Mouse (Mus musculus): ENCODE results near the gene Pcsk6. TPM values are rescaled to one million over a fixed set of nuclear protein-coding genes. Genes with fewer than 3 reads are reported as not detected.

The Pcsk6 gene
- polyA plus RNA-seq, 1 experiment from 2014 or later = 16.0 TPM

DNA sequence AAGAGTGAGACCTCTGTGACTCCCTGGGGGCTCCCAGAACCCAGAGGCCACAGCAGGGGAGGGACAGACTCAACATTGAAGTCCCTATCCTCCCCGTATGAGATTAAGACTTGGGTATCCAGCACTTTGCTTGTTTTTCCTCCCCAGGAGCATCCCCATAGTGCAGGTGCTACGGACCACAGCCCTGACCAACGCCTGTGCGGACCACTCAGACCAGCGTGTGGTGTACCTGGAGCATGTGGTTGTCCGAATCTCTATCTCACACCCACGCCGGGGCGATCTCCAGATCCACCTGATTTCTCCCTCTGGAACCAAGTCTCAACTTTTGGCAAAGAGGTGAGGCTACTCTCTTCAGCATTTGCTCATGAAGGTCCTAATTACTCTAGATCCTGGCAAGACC is 118.5 kb downstream of the Pcsk6 start:
- H3K4me2 ChIP-seq (ENCODE audit: low read depth, low read length) = no peak overlapping the region
- WGBS = 96% methylated on average over 9 of the region's 9 CpGs
- no peak overlapping the region for H3K27ac ChIP-seq (replicated peaks; ENCODE audit: low read depth, low read length)
- ATAC-seq (ENCODE audit: low read depth) (no peak), DNase-seq (ENCODE audit: low spot score) (no peak)
- no peak overlapping the region for H3K4me3 ChIP-seq (ENCODE audit: low read depth, low read length)
- no peaks in the 10 kb centered on the region for H3K9me3 ChIP-seq (ENCODE audit: control insufficient read depth, low read length)
- no peak overlapping the region for H3K9ac ChIP-seq (ENCODE audit: low read depth, low read length)
- no peaks in the 10 kb centered on the region for H3K27me3 ChIP-seq (replicated peaks; ENCODE audit: control insufficient read depth, insufficient read depth, low read length)
- H3K36me3 ChIP-seq (ENCODE audit: control insufficient read depth, insufficient read depth, low read length) = no peaks in the 10 kb centered on the region
- peaks cover 29% of the 10 kb centered on the region for H3K4me1 ChIP-seq (ENCODE audit: control insufficient read depth, insufficient read depth, low read length)

- Histone ChIP-seq H3K4me1 (ENCODE audit: control insufficient read depth, insufficient read depth, low read length) (peaks cover 29% of the 10 kb centered on the region), H3K27me3 (replicated peaks; ENCODE audit: control insufficient read depth, insufficient read depth, low read length) (no peaks in the 10 kb centered on the region), H3K27ac (replicated peaks; ENCODE audit: low read depth, low read length) (no peak overlapping the region), H3K36me3 (ENCODE audit: control insufficient read depth, insufficient read depth, low read length) (no peaks in the 10 kb centered on the region), H3K9ac (ENCODE audit: low read depth, low read length) (no peak overlapping the region), H3K4me3 (ENCODE audit: low read depth, low read length) (no peak overlapping the region), H3K4me2 (ENCODE audit: low read depth, low read length) (no peak overlapping the region), H3K9me3 (ENCODE audit: control insufficient read depth, low read length) (no peaks in the 10 kb centered on the region)
- DNase-seq (ENCODE audit: low spot score) (peak; percentile 73), ATAC-seq (ENCODE audit: low read depth) (peak; percentile 60)
- WGBS = 31% methylated on average over 3 of the region's 3 CpGs
Observed at GRCm38 (mm10) chr7:65982057-65982456, 120.5 kb downstream of the Pcsk6 start.

DNA sequence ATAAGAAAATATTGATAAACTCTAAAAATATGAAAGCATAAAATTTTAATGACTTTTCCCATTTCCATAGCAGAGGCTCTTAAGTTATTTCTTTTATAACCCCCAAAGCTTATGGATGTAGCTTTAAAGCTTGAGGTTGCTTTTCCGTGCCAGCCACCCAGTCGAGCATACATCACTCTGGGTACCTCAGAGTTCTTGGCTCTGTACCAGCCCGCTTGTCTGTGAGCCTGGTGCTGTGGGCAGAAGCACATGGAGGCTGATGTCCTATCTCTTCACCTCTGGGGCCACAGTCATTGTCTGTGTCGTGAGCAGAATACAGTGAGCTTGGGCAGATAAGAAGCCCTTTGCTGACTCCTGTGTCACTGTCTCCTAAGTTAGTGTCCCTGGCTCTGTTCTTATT is 126.7 kb downstream of the Pcsk6 start:
- no peak overlapping the region for H3K27ac ChIP-seq (replicated peaks; ENCODE audit: low read depth, low read length)
- no peak overlapping the region for H3K4me3 ChIP-seq (ENCODE audit: low read depth, low read length)
- ATAC-seq (ENCODE audit: low read depth) (no peak), DNase-seq (ENCODE audit: low spot score) (no peak)
- H3K9ac ChIP-seq (ENCODE audit: low read depth, low read length) = no peak overlapping the region
- 92% methylated on average over 4 of the region's 4 CpGs for WGBS
- H3K9me3 ChIP-seq (ENCODE audit: control insufficient read depth, low read length) = 0 out of 2 replicates have a peak, but pooled peaks cover 5% of the 10 kb centered on the region
- no peak overlapping the region for H3K4me2 ChIP-seq (ENCODE audit: low read depth, low read length)
- H3K36me3 ChIP-seq (ENCODE audit: control insufficient read depth, insufficient read depth, low read length) = no peaks in the 10 kb centered on the region
- no peaks in the 10 kb centered on the region for H3K27me3 ChIP-seq (replicated peaks; ENCODE audit: control insufficient read depth, insufficient read depth, low read length)
- peaks cover 9% of the 10 kb centered on the region; the same call in 1 of the 2 replicates for H3K4me1 ChIP-seq (ENCODE audit: control insufficient read depth, insufficient read depth, low read length)

- no peaks in the 10 kb centered on the region for H3K36me3 ChIP-seq (ENCODE audit: control insufficient read depth, insufficient read depth, low read length)
- H3K4me3 ChIP-seq (ENCODE audit: low read depth, low read length) = no peak overlapping the region
- peaks cover 14% of the 10 kb centered on the region; the same call in 1 of the 2 replicates for H3K4me1 ChIP-seq (ENCODE audit: control insufficient read depth, insufficient read depth, low read length)
- DNase-seq (ENCODE audit: low spot score) (no peak), ATAC-seq (ENCODE audit: low read depth) (no peak)
- 95% methylated on average over 5 of the region's 5 CpGs for WGBS
- no peaks in the 10 kb centered on the region for H3K27me3 ChIP-seq (replicated peaks; ENCODE audit: control insufficient read depth, insufficient read depth, low read length)
- no peak overlapping the region for H3K4me2 ChIP-seq (ENCODE audit: low read depth, low read length)
- H3K27ac ChIP-seq (replicated peaks; ENCODE audit: low read depth, low read length) = no peak overlapping the region
- H3K9ac ChIP-seq (ENCODE audit: low read depth, low read length) = no peak overlapping the region
- 0 out of 2 replicates have a peak, but pooled peaks cover 5% of the 10 kb centered on the region for H3K9me3 ChIP-seq (ENCODE audit: control insufficient read depth, low read length)
Observed at GRCm38 (mm10) chr7:65988709-65989108, 127.2 kb downstream of the Pcsk6 start.

- Histone ChIP-seq H3K4me3 (ENCODE audit: low read depth, low read length) (no peak overlapping the region), H3K36me3 (ENCODE audit: control insufficient read depth, insufficient read depth, low read length) (no peaks in the 10 kb centered on the region), H3K9ac (ENCODE audit: low read depth, low read length) (no peak overlapping the region), H3K4me1 (ENCODE audit: control insufficient read depth, insufficient read depth, low read length) (peaks cover 14% of the 10 kb centered on the region; the same call in 1 of the 2 replicates), H3K4me2 (ENCODE audit: low read depth, low read length) (no peak overlapping the region), H3K9me3 (ENCODE audit: control insufficient read depth, low read length) (0 out of 2 replicates have a peak, but pooled peaks cover 9% of the 10 kb centered on the region), H3K27me3 (replicated peaks; ENCODE audit: control insufficient read depth, insufficient read depth, low read length) (no peaks in the 10 kb centered on the region), H3K27ac (replicated peaks; ENCODE audit: low read depth, low read length) (no peak overlapping the region)
- WGBS = 45% methylated on average over 6 of the region's 6 CpGs
- peak; percentile 61 for DNase-seq (ENCODE audit: low spot score)
- peak; percentile 44; the same call in 1 of the 2 replicates for ATAC-seq (ENCODE audit: low read depth)
Observed at GRCm38 (mm10) chr7:65992329-65992728, 130.8 kb downstream of the Pcsk6 start.

DNA sequence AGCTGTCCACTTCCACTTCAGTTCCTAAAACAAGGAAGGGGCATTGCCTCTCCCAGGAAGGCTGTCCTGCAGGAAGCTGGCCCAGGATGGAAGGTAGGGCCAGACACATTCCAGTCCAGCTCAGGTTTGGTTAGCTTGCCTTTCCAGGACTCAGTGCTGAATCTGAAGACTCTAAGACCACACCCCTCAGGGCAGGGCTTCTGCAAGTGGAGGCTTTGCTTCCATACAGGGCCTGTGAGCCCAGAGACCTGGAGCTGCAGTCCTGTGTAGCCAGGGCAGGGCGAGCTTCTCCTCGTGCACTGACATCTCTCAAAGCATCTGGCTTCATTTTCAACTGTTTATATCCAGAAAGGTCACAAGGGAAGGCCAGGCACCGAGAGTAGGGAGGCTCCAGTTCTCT is 131.9 kb downstream of the Pcsk6 start:
- no peak overlapping the region for H3K27ac ChIP-seq (replicated peaks; ENCODE audit: low read depth, low read length)
- H3K4me1 ChIP-seq (ENCODE audit: control insufficient read depth, insufficient read depth, low read length) = peaks cover 14% of the 10 kb centered on the region; the same call in 1 of the 2 replicates
- H3K9me3 ChIP-seq (ENCODE audit: control insufficient read depth, low read length) = peaks cover 13% of the 10 kb centered on the region; the same call in 1 of the 2 replicates
- WGBS = 33% methylated on average over 3 of the region's 3 CpGs
- no peaks in the 10 kb centered on the region for H3K27me3 ChIP-seq (replicated peaks; ENCODE audit: control insufficient read depth, insufficient read depth, low read length)
- no peak overlapping the region for H3K4me2 ChIP-seq (ENCODE audit: low read depth, low read length)
- no peak for ATAC-seq (ENCODE audit: low read depth)
- DNase-seq (ENCODE audit: low spot score) = no peak
- no peak overlapping the region for H3K9ac ChIP-seq (ENCODE audit: low read depth, low read length)
- no peak overlapping the region for H3K4me3 ChIP-seq (ENCODE audit: low read depth, low read length)
- no peaks in the 10 kb centered on the region for H3K36me3 ChIP-seq (ENCODE audit: control insufficient read depth, insufficient read depth, low read length)

DNA sequence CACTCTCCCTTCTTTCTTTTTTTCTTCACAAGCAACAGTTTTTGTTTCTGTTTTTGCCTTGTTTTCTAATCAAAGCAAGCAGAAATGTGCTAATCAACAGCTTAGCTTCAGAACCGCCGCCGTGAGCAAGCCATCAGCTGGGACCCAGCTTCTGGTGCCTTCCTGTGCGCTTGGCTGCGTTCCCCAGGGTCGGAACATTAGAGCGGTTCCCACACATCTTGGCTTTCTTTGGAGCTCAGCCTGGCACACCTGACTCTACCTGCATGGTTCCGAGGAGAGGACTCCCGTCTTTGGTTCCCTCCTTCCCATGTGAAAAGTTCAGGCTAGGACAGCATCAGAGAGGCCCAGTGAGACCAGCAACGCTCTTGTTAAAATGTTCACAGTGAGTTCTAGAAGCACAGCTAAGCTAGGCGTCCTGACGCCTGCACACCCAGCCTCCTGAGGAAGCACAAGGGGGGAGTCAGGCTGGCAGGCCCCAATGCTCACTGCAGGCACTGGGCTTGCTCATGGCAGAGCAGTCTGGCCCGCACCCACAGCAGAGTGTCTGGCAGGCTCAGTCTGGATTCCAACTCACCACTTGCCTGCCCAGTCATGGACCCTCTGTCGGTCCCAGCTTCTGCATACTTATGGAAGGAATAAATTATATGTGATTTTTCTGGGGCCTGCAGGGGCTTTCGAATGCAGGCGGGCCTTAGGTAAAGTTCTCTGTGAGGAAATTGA is 139.7 kb downstream of the Pcsk6 start:
- ATAC-seq (ENCODE audit: low read depth) = no peak
- 73% methylated on average over 16 of the region's 16 CpGs for WGBS
- Histone ChIP-seq H3K4me1 (ENCODE audit: control insufficient read depth, insufficient read depth, low read length) (peaks cover 11% of the 10 kb centered on the region), H3K4me3 (ENCODE audit: low read depth, low read length) (no peak overlapping the region), H3K36me3 (ENCODE audit: control insufficient read depth, insufficient read depth, low read length) (no peaks in the 10 kb centered on the region), H3K9me3 (ENCODE audit: control insufficient read depth, low read length) (peaks cover 31% of the 10 kb centered on the region), H3K27me3 (replicated peaks; ENCODE audit: control insufficient read depth, insufficient read depth, low read length) (no peaks in the 10 kb centered on the region), H3K4me2 (ENCODE audit: low read depth, low read length) (no peak overlapping the region), H3K27ac (replicated peaks; ENCODE audit: low read depth, low read length) (no peak overlapping the region; the same call in 1 of the 2 replicates), H3K9ac (ENCODE audit: low read depth, low read length) (no peak overlapping the region)
- DNase-seq (ENCODE audit: low spot score) = no peak

- Histone ChIP-seq H3K4me3 (ENCODE audit: low read depth, low read length) (no peak overlapping the region), H3K36me3 (ENCODE audit: control insufficient read depth, insufficient read depth, low read length) (no peaks in the 10 kb centered on the region), H3K27me3 (replicated peaks; ENCODE audit: control insufficient read depth, insufficient read depth, low read length) (no peaks in the 10 kb centered on the region), H3K4me2 (ENCODE audit: low read depth, low read length) (no peak overlapping the region), H3K27ac (replicated peaks; ENCODE audit: low read depth, low read length) (no peak overlapping the region), H3K9me3 (ENCODE audit: control insufficient read depth, low read length) (peaks cover 31% of the 10 kb centered on the region), H3K4me1 (ENCODE audit: control insufficient read depth, insufficient read depth, low read length) (peaks cover 11% of the 10 kb centered on the region), H3K9ac (ENCODE audit: low read depth, low read length) (no peak overlapping the region)
- no peak for DNase-seq (ENCODE audit: low spot score)
- WGBS = 68% methylated on average over 3 of the region's 3 CpGs
- ATAC-seq (ENCODE audit: low read depth) = peak; percentile 57; the same call in 1 of the 2 replicates
Observed at GRCm38 (mm10) chr7:66001797-66002196, 140.3 kb downstream of the Pcsk6 start.

DNA sequence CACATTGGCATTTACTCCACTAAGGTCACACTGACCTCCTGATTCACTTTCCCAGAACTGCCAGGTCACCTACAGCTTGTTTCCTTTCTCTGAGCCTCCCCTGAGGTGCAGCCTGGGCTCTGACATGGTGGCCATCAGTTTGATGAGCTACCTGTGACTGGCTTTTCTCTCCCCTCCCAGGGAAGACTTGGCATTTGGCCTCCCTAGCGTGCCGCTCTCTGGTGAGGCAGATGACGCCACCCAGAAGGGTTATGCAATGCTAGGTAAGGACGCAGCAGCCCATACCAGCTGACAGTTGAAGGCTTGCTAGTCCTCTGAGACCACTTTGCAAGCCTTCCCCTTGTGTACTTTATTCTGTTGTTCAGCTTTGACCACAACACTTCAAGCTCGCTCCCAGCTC is 141.9 kb downstream of the Pcsk6 start:
- Histone ChIP-seq H3K36me3 (ENCODE audit: control insufficient read depth, insufficient read depth, low read length) (no peaks in the 10 kb centered on the region), H3K4me2 (ENCODE audit: low read depth, low read length) (no peak overlapping the region), H3K9ac (ENCODE audit: low read depth, low read length) (no peak overlapping the region), H3K4me3 (ENCODE audit: low read depth, low read length) (no peak overlapping the region), H3K27me3 (replicated peaks; ENCODE audit: control insufficient read depth, insufficient read depth, low read length) (no peaks in the 10 kb centered on the region), H3K27ac (replicated peaks; ENCODE audit: low read depth, low read length) (no peak overlapping the region), H3K9me3 (ENCODE audit: control insufficient read depth, low read length) (peaks cover 18% of the 10 kb centered on the region), H3K4me1 (ENCODE audit: control insufficient read depth, insufficient read depth, low read length) (peaks cover 11% of the 10 kb centered on the region)
- no peak for ATAC-seq (ENCODE audit: low read depth)
- WGBS = 69% methylated on average over 5 of the region's 5 CpGs
- no peak for DNase-seq (ENCODE audit: low spot score)
